Mouse (Mus musculus) mouse embryonic stem cell (cell line): Measurements from ENCODE around the gene Gm15013.
"Not testable (repeated sequence)": the region's sequence is repeated elsewhere in the genome, so short reads cannot be mapped to it uniquely, and the experiment has no call there.

Experiments used
- in situ Hi-C, 2 experiments: fragments of 300-500 bp; cut with MboI; formaldehyde crosslinking; loops; 1 replicate in 1 of 2; 3 replicates in 1 of 2; pipeline ENCODE4 v1.14.3; 2019 to 2020; ENCODE audit warnings: low sequenced_read_pairs in 2 of 2, low pct_unique_long_range_greater_than_20kb in 1 of 2, mixed read lengths in 1 of 2; ENCODE audit not compliant: unreplicated experiment in 1 of 2

Gm15013 gene

DNA sequence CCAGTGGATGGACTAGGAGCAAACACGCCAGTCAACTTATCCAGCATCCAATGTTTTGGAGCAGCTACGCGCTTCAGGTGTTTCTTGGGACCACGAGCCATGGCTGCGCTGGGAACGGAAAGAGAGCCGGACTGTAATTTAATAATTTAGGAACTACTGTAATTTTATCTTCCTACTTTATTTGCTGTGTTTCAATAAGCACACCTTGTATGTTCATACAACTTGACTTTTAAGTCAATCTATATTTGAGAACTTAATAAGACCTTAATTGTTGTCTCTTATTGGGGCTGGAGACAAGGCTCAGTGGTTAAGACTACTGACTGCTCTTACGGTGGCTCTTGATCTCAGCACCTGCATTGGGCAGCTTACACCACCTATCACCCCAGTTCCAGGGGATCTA, at the start of gene Gm15013:
Gene Gm15013 (minus strand): TSS at position 101 of the 400 bp plus-strand sequence.
- in situ Hi-C loops: no loop called here

DNA sequence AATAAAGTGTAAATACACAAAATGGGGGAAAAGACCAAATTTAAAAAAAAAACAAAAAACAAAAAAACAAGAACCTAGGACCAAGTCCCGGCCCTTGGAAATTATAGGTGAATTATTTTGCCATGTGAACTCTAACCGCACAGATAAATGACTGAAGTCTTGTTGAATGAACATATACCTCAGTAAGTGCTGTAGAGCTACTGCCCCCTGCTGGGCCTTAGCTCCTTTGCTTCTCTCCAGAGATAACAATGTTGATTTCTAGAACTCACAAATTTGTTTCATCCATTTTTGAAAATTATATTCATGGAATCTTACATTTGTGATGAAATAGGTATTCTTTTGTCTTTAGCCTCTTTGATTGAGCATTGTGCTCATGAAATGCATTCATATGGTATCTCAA, 48.3 kb upstream of the Gm15013 start:
- in situ Hi-C loops: no loop called here

DNA sequence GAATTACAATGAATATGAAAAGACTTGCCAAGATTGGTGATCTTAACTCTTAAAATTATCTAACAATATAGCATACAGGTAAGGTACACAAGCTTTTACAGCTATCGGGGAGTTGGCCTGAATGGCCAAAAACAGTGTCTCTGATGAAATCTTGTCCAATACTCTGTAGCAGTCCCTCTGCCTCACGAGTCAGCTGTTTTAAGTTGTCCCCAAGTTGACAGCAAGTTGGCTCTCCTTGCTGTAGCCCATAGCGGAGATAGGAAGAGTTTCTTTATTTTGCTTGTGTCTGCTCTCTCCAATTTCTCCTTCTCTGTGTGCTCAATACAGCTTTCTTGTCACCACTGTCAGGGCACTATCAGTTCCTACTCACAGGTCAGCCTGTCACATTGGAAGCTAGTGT, 44.4 kb upstream of the Gm15013 start:
- in situ Hi-C loops: not testable (repeated sequence)

DNA sequence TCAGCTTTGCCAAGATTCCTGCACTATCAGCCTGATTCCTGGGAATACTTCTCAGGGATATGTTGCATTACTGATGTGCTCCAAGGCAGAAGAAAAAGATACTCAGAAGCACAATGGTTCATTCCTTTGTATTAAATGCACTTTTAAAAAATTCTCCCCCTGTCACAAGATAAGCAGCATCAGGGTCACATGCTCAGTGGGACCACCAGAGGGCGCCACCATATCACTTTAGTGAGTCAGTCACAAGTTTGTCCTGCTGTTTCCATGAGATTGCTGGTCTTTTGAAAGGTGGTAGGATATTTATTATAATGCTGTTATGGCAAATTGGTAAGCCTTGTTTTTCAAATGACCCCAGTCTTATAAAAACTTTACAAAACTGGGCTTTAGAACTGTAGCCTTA, 37.6 kb upstream of the Gm15013 start:
- in situ Hi-C loops: no loop called here

DNA sequence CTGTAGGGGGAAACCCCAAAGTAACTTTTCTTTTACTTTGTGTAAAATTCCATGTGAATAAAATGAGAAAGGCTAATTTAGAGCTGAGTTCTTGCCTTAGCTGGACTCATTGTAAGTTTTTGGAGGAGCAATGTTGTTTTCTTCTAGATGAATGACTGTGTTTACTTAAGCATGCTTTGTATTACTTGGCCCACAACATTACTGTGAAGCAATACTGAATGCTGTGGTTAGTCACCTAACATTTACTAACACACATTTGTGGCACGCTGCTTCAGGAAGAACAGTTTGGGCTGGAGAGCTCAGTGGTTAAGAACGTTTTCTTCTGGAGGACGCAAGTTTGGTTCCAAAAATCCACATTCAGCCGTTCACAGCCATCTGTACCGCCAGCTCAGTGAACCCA, 22.8 kb upstream of the Gm15013 start:
- in situ Hi-C loops: no loop called here

DNA sequence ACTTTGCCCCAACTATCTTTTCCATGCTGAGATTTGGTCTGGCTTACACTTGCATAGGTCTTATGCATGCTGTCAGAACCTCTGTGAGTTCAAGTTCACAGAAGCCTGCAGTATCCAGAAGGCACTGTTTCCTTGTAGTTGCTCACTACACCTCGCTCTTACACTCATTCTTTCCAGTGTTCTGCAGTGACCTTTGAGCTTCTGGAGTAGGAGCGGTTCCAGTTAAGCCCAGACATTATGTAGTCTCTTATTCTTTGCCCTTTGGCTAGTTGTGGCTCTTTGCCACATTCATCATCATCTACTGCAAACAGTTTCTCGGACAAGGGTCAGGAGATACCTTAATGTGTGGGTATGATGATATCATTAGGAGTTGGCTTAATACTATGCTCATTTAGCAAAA, 16.3 kb upstream of the Gm15013 start:
- in situ Hi-C loops: no loop called here

DNA sequence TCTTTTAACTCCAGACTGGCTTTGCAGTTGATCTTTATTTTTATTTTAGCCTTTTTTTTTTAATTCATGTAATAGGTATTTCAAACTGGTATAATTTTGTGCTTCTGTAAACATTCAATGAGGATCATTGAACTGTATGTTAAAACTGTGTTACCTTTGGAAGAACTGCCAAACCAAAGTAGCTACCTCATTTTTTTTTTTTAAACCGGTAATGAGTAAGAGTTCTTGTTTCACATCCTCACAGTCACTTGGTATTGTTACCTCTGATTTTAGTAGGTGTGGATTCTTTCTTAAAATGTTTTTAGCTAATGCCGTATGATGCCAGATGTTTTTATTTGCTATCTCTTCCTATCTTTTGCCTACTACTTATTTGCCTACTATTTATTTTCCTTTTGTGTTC, 8.1 kb upstream of the Gm15013 start:
- in situ Hi-C loops: no loop called here

DNA sequence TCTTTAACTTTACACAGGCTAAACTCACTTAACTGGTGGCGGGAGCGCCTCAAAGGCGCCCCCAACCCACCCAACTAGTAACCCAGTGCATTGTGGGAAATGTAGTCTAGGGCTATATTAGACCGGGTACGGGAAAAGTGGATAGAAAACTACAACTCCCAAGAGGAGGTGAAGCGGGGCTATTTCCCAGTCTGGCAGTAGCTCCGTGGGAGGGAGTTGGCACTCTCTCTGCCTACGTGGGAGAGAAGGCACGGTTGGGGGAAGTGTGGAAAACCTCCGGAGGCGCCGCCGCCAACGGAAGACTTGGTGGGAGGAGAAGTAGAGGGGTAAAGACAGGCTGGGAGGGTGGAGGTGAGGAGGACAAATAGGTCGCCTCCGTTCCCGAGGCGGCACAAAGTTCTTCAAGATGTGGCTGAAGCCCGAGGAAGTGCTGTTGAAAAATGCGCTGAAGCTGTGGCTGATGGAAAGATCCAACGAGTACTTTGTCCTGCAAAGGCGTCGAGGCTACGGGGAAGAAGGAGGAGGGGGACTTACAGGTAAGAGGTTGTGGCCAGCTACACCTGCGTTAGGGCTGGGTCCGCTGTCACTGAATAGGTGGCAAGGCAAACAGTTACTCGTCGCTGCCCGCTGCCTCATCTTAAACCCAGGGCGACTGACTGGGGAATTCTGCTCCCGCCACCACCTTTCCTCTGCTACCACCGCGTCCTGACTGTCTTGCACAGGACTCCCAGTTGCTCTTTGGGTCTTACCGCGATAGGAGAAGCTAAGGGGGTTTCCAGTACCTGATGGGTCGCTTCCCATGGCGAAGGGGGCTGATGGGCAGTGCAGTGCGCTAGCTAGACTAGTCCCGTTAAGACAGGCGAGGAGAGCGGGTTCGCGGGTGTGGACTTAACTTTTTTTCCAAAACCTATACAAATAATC, 29.2 kb downstream of the Gm15013 start, which contains the start of gene Tbc1d8b:
Gene Tbc1d8b (plus strand): TSS at position 222 of the 921 bp plus-strand sequence.
- in situ Hi-C loops: no loop called here

DNA sequence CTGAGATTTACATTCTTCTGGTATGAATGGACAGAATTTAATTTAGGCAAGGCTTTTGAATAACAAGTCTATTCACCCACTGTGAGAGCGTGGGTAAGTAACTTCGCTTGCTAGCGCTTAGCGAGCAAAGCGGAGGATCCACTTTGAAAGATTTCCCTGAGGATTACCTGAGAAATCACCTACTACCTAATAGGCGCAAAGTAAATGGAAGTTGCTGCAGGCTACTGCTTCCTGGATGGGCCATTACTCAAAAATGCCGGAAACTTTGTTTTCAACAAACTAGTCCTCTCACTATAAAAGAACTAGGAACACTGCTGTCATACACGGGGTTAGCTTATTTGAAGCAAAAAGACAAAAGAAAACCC, 29.9 kb downstream of the Gm15013 start:
- in situ Hi-C loops: no loop called here

DNA sequence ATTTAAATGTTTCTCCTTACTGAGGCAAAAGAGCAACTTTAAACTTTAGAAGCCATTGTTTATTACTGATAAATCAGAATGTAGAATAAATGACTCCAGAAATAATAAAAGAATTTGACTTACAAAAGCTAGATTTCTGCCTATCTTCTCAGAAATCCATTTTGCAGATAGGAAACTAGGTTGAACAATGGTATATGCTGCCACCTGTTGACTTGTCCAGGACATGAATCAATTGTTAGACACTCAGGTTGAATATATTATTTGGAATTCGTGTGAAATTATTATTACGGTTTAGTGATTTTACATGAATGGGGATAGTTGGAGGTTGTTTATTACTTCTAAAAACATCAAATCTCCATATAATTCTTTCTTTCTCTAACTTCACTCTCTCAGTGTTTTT, 48.5 kb downstream of the Gm15013 start:
- in situ Hi-C loops: loop anchor here in 1 of 2 experiments (25.0 kb wide), 1 partner anchor 254 kb away; no protein-coding TSS in a partner anchor
